Mouse (Mus musculus): ENCODE results near the gene Sdhaf1.
A peak's percentile ranks its signal among the peaks of the same experiment; 100 is the strongest.

The Sdhaf1 gene

DNA sequence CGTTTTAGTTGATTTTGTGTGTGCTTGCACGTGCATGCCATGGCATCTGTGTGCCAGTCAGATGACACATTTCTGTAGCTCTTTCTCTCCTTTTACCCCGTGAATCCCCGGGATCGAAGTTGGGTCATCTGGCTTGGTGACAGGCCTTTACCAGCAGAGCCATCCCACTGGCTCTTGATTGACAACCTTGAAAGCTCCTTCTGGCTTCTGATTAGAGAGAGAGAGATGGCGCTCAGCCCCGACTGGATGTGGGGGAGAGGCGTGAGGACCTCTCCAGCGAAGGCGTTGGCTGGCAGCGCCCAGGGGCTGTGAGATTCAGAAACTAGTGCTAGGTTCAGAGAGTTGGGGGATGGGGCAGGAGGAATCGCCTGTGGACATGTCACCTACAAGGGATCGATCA lies 29.9 kb downstream of the Sdhaf1 start:
- DNase-seq (ENCODE audit: low read depth, low spot score): no peak

DNA sequence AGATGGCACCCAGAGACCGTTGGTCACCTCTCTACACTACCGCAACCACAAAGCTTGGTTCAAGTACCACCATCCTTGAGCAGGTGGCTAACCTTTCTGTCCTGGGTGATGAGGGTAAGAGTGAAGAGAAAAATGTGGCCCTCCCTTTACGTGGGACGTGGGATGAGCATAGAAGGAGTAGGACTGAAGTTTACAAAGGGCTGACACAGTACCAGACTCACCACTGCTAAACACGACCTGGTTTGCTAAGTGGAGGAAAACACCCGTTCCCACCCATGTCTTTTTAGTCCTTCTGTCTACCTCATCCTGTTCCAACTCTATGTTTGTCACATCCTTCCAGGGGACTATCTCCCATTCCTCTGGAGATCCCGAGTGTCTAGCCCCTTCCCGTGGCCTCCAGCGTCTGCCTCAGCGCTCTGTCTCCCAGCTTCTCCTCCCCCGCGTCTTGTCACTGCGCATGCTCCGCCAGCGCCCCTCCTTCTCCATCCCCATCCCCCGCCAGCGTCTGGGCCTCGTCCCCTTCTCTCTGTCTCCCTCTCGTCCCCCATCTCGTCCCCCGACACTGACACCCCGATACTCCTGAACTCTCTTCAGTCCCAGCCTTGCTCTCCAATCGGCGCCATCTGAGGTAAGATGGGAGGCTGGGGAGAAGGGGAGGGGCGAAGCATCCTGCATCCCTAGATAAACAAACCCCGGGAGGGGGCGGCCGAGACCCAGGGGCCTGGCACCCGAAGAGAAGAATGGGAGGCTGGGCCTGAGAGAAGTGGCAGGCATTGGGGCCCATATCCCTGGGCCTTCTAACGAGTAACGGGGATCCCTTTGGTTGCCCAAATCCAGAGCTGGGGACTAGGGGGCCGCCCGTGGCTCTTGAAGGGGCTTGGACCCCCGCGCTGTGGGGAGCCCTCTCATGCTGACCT lies 32.2 kb downstream of the Sdhaf1 start, which contains the start of gene Clip3:
TSS of gene Clip3 (plus strand) at position 514 of the 917 bp plus-strand sequence.
- DNase-seq (ENCODE audit: low read depth, low spot score): peak; percentile 73

DNA sequence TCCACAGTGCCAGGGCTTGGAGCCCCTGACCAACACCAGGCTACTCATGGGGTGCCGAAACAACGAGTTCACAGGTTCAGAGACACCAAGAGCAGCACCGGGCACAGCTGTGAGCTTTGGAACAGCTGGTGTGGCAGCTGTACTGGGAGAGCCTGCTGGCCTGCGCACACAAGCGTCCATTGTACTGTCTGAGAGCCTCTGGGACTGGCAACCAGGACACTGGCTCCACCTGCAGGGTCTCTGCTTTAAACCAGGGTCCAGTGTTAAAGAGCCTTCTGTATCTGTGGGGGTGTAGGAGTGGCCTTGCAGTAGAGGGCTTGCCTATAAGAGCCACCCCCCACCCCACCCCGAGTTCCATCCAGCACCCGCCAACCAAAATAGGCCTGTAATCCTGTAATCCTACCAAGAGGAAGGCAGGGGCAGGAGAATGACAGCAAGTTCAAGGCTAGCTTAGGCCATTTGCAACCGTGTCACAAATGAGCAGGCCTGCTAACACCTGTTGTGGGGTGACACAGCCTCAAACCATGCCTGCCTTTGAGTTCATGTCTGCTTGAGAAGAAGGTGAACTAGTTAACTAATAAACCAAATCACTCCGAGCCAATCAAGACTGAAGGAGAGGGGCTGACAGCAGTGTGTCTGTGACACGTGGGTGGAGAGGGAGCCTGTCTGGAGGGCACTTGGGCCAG lies 33.8 kb downstream of the Sdhaf1 start:
- peak; percentile 61 for DNase-seq (ENCODE audit: low read depth, low spot score)

DNA sequence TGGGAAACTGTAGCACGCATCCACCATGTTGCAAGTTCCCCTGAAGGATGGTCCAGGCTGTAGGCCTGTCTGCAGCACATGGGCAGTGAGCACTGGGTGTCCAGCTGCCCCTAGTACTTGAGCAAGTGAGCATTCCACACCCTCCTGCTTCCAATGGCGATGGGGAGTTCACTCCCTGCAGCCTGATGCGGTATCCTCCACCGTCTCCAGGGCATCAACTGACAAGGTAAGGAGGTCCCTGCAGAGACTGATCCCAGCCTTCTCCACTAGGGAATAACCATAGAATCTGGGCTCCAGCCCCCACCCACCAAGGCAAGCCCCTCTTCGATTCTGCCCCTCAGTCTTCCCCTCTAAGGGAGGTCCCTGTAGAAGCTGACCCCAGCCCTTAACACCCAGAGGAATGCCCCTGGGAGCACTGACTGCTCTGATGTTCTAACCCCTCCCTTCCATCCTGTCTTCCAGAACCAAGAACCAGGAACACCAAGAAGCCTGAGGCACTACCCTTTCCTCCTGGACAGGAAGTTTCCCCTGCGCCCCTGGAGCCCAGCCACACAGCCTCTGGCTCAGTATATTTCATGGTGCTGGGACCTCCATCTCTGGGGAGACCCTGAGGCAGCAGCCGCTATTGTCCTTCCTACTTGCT lies 34.5 kb downstream of the Sdhaf1 start:
- DNase-seq (ENCODE audit: low read depth, low spot score): no peak

DNA sequence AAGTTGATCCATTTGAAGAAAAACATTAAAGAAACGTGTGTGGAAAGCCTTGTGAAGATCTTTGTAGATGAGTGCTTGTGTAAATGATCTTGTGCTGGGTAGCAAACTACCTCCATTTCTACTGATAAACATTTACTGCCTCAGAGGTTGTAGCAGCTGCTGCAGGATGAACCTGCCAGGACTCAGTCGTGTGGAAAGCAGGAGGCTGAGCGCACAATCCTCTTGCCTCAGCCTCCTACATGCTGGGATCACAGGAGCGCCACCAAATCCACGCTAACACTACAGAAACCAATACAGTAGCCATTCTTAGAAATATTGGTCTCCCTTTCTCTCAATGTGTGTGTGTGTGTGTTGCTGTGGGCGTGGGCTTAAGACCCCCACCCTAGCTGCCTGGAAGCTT lies 35.6 kb downstream of the Sdhaf1 start:
- no peak for DNase-seq (ENCODE audit: low read depth, low spot score)

DNA sequence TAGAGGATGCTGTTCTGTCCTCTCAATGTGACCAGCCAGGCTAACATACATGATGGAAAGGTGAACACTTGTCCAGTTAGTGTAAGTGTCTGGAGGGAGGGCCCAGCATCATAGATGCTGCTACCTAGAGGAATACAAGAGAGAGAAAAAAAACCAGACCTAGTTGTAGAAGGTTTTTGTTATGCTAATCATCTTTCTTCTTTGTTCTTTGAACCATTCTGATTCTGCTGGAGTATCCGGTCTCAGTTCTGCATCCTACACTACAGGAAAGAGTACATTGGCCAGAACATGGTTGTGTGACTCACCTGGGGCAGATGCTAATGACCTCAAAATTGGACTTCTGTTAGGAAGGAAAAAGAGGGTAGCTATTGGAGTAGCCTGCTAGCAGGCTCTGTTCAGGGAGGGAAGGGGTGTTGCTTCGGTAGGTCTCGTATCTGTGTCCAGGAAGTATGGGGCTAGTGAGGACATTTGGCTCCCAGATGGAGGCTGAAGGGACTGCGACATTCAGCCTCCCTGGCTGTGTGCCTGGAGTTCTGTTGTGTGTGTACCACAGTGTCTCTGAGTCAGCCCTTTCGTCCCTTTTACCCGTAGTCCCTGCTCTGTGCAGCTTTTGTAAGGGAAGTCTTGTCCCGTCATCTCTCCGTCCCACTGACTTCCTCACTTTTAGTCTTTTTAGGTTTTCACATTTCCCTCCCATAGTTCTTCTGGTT lies 36.8 kb downstream of the Sdhaf1 start:
- DNase-seq (ENCODE audit: low read depth, low spot score): no peak

DNA sequence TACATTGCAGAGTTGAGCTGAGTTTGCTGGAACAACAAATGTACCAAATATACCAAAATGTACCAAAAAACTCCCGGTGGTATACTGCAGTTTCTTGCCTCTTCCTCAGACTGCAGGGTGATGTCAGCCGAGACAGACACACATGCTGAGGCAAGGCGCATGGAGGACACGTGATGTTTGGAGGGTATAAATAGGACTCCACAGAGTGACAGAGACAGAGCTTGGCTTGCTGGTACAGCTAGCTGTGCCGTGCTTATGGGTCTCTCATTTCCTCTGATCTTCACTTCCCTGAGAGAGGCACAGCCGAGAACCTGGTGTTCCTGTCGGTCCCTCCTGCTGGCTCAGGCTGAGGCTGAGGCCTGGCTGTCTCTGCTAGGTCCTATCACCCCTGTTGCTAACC lies 41.0 kb downstream of the Sdhaf1 start:
- DNase-seq (ENCODE audit: low read depth, low spot score): no peak

DNA sequence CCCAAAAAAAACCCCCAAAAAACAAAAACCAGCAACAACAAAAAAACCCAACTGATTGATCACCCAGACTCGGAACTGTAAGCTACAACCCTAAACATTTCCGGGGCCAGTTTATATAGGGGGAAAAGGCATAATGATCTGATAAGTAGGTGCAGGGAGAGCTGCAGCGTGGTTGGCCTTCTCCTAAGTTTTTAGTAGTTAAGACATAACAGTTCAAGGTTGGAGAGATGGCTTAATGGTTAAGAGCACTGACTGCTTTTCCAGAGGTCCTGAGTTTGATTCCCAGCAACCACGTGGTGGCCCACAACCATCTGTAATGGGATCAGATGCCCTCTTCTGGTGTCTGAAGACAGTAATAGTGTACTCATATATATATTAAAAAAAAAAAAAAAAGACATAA lies 42.2 kb downstream of the Sdhaf1 start:
- DNase-seq (ENCODE audit: low read depth, low spot score): no peak

DNA sequence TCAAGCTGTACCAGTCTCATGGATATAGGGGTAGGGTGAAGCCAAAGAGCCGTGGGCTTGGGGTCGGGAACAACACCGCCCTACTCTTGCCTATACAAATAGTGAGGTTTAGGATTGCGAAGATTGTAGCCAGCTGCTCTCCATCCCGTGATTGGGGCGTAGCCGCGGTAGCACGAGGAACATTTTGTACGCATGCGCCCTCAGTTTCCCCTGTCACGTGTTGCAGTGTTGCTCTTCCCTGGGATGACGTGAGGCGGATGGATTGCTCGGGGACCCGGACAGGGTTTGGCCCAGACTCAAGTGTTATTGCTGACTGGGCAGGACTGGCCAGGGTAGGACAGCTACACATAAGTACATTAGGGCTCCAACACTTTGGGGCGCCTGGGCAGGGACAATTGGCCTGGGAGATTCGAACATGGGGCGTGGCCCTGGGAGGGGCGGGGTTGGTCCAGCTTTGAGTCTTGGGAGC lies 43.0 kb downstream of the Sdhaf1 start:
- DNase-seq (ENCODE audit: low read depth, low spot score): peak; percentile 88

DNA sequence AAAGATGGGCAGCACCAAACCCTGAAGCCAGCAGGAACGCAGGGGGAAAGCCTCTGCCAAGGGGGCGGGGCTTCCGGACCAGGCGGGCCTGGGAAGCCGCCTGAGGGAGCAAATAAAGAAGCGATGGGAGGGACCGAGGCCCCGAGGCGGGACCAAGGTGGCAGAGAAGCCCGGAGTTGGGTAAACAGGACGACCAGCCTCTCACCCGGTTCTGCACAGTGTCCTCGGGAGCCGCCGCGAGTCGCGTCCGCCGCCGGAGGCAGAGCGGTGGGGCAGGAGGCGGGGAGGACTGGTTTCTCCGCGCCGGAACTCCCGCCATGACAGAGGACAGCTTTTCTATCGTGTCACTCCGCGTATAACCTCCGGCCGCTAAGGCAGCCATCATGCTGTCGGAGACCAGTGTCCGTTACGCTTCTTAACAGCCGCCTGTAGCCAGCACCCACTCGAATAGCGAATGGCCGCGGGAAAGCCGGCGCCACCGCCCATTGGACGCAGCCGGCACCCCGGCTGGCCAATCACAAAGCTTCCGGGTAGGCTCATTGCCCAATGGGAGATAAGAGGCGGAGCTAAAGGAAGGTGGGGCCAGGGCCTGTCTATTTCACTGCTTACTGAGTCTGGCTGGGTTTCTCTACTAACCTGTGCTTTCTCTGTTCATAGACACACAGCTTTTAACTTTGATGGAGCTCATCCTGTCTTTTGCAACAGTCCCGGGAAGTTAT lies 43.6 kb downstream of the Sdhaf1 start, which contains the start of the genes Thap8 and Wdr62:
TSS of gene Thap8 (plus strand) at position 144 of the 719 bp plus-strand sequence.
TSS of gene Wdr62 (minus strand) at position 469 of the 719 bp plus-strand sequence.
- DNase-seq (ENCODE audit: low read depth, low spot score): peak; percentile 94

DNA sequence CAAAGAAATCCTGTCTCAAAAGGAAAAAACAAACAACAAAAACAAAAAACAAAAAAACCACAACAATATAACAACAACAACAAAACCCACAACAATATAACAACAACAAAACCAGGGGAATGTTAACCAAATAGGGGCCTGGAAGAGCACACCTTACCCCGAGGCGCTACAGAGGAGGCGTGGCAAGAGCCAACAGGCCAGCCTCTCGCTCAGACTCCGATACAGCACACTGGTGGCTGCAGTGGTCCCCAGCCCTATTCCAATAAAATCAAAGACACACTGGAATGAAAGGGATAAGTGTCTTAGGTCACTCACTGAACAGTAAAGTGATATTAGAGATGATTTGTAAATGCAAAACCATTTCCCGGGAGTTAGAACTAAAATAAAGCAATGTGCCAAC lies 44.2 kb downstream of the Sdhaf1 start:
- DNase-seq (ENCODE audit: low read depth, low spot score): no peak

DNA sequence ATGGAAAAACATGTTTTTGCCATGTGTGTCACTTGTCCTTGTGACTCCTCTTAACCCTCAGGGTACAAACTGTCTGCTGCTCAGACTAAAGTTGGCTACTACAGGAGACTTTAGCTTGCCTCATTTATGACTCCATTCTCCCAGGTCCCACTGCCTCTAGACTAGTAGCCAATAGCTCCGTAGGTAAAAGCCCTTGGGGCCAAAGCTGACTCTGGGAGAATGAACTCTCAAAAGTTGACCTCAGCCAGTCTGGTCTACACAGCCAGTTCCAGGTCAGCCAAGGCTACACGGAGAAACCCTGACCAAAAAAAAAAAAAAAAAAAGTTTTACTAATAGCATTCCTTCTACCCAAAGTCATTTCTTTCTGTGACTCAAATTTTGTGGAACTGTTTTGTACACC lies 44.8 kb downstream of the Sdhaf1 start:
- no peak for DNase-seq (ENCODE audit: low read depth, low spot score)

DNA sequence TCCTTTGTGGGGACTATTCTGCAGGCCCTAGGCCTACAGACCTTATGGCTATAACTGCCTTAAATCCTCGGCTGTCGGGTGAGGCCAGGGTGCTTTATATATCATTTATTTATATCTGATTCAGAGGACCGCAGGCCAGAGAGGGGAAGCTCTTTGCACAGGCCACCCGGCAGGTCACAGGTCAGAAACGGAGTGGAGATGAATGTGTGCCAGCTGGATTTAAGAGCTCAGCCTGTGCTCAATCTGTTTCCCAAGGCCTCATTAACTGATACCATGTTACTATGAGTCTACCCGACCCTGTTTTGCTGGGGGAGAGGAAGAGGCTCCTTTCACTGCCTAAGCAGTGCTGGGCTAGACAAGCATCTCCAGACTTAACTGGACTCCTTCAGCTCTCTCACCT lies 49.3 kb downstream of the Sdhaf1 start:
- DNase-seq (ENCODE audit: low read depth, low spot score): no peak
